Mouse (Mus musculus) cerebellum, adult 9-10 months (tissue): ENCODE results near the gene Kcnk13.
A peak's percentile ranks its signal among the peaks of the same experiment; 100 is the strongest.

Experiments
- DNase-seq: peaks from one replicate; pipeline ENCODE4 v3.0.0; 2022

Gene Kcnk13

DNA sequence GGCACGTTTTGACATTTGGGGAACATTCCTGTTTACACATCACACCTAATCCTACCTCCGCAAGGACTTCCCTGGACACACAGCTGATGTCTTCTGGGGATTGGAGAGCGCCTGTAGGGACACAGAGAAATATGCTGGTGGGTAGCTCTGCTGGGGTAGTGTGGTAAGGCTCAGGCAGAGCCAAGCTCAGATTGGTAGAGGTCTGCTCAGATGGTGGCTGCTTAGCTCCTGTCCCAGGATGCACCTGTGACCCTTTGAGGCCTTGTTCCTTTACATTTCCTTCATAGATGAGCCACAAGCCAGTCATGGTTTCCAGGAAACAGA, 136.4 kb downstream of the Kcnk13 start:
- DNase-seq, result no peak

DNA sequence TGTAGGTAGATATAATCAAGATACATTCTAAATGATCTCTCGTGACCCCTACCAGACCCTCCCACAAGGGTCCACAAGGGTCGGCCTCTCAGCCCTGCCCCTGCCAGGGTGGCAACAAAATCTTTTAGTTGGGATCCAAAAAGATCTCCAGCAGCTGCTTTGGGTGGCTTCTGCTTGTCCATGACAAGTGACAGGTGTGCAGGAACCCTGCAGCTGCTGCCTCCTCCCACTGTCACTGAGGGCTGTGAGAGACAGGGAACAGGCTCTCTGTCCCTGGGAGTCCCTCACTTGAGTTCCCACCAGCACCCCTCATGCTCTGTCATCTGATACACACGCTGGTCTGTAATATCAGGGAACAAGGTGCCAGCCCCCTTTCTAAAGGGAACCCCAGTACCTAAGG, 137.4 kb downstream of the Kcnk13 start:
- DNase-seq, result no peak

DNA sequence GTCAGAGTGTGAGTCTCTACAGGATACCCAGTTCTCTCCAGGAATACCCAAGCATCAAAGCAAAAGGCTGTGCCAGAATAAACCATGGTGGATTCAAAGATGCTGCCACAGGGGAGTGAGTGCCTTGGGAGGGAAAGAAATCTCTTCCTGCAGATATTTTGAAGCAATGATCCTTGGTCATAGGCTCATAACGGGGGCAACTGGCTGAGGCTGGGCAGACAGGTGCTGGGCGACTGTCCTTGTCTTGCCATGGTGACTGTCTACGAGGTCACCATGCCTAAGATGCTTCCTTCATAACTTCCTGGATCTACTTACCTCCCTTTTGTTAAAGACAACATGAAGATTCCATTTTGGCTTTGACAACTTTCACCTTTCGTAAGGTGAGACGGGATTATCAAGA, 140.2 kb downstream of the Kcnk13 start:
- DNase-seq, result no peak

DNA sequence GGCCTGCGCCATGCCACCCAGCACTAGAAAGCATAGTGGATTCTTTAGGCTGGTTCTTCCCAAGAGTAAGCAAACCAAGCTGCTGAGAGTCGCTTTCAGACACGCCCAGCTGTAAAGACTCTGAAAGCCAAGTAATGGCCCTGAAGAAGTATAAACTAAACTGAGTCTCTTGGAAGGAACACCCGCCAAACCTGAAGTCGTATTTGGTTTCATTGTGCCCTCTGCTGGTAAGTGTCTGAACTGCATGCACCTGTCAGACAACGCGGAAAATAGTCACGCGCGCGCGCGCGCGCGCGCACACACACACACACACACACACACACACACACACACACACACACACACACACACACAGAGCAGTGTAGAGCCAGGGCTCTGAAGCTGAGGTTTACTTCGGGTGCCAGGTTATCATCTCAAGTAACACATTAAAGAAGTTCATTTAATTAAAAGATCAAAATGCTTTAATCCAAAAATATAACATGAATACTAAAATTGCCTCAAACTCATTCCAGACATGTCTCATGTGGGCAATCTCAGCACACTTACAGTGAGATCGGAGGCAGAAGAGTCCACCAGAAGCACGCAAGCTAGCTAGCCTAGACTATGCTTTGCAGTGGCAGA, 142.1 kb downstream of the Kcnk13 start:
- DNase-seq, result peak; percentile 76

DNA sequence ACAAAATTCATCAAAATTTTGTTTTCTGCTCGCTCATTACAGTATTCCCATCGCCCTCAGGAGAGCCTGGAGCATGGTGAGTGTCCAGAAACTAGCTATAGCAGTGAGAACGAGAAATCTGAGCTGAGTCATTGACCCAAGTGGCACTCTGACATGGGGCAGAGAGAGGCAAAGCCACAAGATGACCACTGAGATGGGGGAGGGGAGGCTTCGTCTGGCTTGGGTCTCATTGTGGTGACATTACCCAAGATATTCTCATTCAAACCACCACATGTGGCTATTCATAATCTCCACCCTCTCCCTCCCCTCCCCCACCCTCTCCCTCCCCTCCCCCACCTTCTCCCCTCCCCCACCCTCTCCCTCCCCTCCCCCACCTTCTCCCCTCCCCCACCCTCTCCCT, 143.1 kb downstream of the Kcnk13 start:
- no peak for DNase-seq

DNA sequence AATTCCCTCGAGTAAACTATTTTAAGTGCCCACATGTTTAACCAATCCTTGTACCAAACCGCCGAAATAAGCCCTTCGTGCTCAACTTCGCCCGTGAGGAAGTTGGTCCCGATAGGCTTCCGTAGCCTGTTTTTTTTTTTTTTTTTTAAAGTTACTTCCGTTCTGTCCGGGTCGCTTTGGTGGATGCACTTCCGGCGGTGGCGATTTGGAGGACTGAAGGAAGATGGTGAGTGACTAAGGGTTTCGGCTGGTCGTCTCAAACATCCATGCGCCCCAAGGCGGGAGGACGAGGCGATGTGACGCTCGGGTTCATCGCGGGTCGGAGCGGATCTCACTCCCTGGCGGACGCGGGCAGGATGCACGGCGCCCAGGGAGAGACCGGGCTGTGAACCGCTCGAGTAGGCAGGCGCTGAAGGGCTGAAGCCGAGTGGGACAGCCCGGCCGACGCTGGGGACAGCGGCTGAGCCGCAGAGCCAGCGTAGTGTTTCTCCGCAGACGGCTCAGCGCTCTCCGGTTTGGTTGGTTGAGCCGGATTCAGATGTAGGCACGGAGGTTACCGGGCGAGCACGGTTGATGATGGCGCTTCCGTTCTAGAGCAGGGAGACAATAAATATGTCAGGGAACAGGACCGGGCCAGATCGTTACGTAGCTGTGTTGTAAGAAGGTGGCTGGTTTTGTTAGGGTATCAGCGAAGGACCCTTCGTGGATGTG, 145.8 kb downstream of the Kcnk13 start, which contains the start of gene Psmc1:
Psmc1 (plus strand) TSS at position 169 of the 711 bp plus-strand sequence.
- peak; percentile 83 for DNase-seq
